Mouse (Mus musculus): ENCODE results near the gene Nrxn1. TPM values are rescaled to one million over a fixed set of nuclear protein-coding genes. Genes with fewer than 3 reads are reported as not detected.

The Nrxn1 gene
- total and polyA plus RNA-seq, 3 experiments = 0.22 TPM; not detected in 2

DNA sequence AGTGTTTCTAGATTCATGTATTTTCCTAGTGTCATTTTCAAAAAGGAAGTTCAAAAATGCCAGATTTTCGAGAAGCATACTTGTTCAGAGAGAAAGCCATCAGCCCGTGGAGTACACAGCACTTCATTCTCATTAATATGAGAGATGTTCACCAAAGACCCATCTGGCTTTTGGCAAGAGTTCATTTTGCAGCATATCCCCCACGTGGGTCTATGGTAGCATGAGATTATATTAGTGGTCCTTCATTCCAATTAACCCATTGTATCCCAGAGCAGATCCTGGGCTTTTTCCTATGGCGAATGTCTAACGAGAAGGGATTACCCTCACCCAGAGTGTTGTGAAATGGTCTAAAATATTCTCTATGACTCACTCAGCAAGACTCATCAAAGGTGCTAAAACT lies 1032.0 kb downstream of the Nrxn1 start:
- Histone ChIP-seq H3K4me1 (ENCODE audit: insufficient read depth, low read depth, low read length) (no peaks in the 10 kb centered on the region), H3K27me3 (ENCODE audit: insufficient read depth, low read length) (no peaks in the 10 kb centered on the region), H3K4me3 (ENCODE audit: low read depth, low read length) (no peak overlapping the region), H3K9me3 (replicated peaks) (no peaks in the 10 kb centered on the region), H3K36me3 (replicated peaks) (no peaks in the 10 kb centered on the region)
- no peak for TF ChIP-seq GATA2 (IDR thresholded peaks at IDR 0.05; ENCODE audit: borderline replicate concordance, low read depth, low read length)
- TF ChIP-seq GATA1 (IDR thresholded peaks at IDR 0.05; ENCODE audit: borderline replicate concordance, low read length) = no peak
- no peak for TF ChIP-seq POLR2AphosphoS5 (IDR thresholded peaks at IDR 0.05; ENCODE audit: insufficient replicate concordance, low read depth, low read length)
- TF ChIP-seq CTCF (IDR thresholded peaks at IDR 0.05; ENCODE audit: low read depth, low read length) = no peak
- no peak for TF ChIP-seq TAL1 (conservative IDR thresholded peaks at IDR 0.05; ENCODE audit: low read depth, low read length)
- DNase-seq (ENCODE audit: low spot score) (no peak), ATAC-seq (ENCODE audit: extremely low read depth, insufficient number of reproducible peaks, low FRiP score, poor library complexity, severe bottlenecking) (no peak)

DNA sequence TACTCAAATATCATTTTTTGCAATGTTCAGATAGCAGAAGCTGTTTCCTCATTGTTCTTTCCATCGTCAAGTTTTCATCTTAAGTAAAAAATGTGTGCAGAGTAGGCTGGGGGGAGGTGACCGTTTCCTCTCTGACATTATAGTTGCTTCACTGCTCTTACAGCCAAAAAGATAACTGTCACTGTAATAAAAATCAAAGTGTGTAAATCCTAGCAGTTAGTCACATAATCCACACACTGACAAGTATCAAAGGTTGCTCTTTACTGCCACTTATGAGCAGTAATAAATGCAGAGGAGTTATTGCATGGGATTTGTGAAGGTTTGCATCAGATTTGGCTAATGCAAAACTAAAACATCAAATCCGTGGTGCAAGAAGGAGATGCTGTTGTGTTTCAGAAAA lies 1032.7 kb downstream of the Nrxn1 start:
- no peak overlapping the region for H3K4me3 ChIP-seq (ENCODE audit: low read depth, low read length)
- no peaks in the 10 kb centered on the region for H3K27me3 ChIP-seq (ENCODE audit: insufficient read depth, low read length)
- no peaks in the 10 kb centered on the region for H3K4me1 ChIP-seq (ENCODE audit: insufficient read depth, low read depth, low read length)
- TF ChIP-seq CTCF (IDR thresholded peaks at IDR 0.05; ENCODE audit: low read depth, low read length) (no peak), POLR2AphosphoS5 (IDR thresholded peaks at IDR 0.05; ENCODE audit: insufficient replicate concordance, low read depth, low read length) (no peak), TAL1 (conservative IDR thresholded peaks at IDR 0.05; ENCODE audit: low read depth, low read length) (no peak), GATA2 (IDR thresholded peaks at IDR 0.05; ENCODE audit: borderline replicate concordance, low read depth, low read length) (no peak), GATA1 (IDR thresholded peaks at IDR 0.05; ENCODE audit: borderline replicate concordance, low read length) (no peak)
- ATAC-seq (ENCODE audit: extremely low read depth, insufficient number of reproducible peaks, low FRiP score, poor library complexity, severe bottlenecking) (no peak), DNase-seq (ENCODE audit: low spot score) (no peak)
- H3K36me3 ChIP-seq (replicated peaks) = no peaks in the 10 kb centered on the region
- H3K9me3 ChIP-seq (replicated peaks) = no peaks in the 10 kb centered on the region

DNA sequence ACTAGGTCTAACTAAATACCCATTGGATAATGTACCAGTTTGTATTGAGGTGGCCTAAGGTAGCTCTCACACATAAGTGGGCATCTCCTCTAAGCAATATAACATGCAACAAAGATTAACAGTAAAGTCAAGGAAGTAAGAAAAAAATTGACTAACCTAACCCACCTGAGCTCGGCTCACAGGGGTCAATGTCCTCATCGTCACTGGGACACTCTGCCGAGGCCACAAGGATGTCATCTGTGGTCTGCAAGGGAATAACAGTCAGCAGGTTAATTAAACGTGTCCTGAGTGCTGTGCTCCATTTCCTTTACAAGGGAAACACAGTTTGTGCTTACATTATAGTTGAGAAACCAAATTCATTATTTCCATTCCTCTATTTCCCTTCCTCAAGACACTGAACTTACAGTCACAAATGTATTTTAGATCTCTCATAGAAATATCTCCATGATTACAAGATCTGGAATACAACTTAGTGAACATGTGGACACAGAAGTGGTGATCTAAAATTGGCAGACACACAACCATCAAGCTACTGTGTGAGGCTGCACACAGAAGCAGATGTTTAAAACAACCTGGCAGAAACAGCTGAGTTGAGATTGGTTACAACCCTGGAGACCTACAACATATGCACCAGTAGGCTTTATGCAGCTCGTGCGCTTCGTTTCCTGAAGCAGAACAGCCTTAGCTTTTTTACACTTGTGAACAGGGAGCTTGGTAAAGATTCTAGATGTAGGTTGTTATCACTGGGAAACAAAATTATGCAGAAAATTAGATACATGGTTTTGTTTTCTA lies 1033.4 kb downstream of the Nrxn1 start:
- Histone ChIP-seq H3K36me3 (replicated peaks) (no peaks in the 10 kb centered on the region), H3K9me3 (replicated peaks) (no peaks in the 10 kb centered on the region)
- no peak for ATAC-seq (ENCODE audit: extremely low read depth, insufficient number of reproducible peaks, low FRiP score, poor library complexity, severe bottlenecking)

DNA sequence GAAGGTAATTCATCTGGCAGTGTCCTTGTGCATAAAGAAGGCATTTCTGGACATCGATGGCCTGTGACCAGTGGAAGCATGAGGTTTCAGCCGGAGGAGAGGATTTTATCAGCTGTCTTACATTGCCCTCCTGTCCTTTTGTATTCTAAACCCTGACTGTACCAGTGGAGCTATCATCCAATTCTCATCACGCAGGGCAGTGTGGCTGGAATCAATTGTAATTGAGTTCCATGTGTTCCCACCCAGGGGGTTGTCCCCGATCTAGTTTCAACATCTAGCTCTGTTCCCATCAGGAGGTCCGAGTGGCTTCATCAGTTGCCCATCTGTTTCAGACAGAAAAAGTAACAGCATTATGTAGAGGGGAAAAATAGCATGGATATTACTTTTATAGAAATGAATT lies 1038.6 kb downstream of the Nrxn1 start:
- DNase-seq (ENCODE audit: low spot score) = no peak
- H3K36me3 ChIP-seq (replicated peaks) = no peaks in the 10 kb centered on the region
- no peak for TF ChIP-seq CTCF (IDR thresholded peaks at IDR 0.05; ENCODE audit: low read depth, low read length)
- TF ChIP-seq GATA2 (IDR thresholded peaks at IDR 0.05; ENCODE audit: borderline replicate concordance, low read depth, low read length) = no peak
- TF ChIP-seq POLR2AphosphoS5 (IDR thresholded peaks at IDR 0.05; ENCODE audit: insufficient replicate concordance, low read depth, low read length) = no peak
- TF ChIP-seq TAL1 (conservative IDR thresholded peaks at IDR 0.05; ENCODE audit: low read depth, low read length) = no peak
- no peak for TF ChIP-seq GATA1 (IDR thresholded peaks at IDR 0.05; ENCODE audit: borderline replicate concordance, low read length)
- H3K4me3 ChIP-seq (ENCODE audit: low read depth, low read length) = no peak overlapping the region
- no peaks in the 10 kb centered on the region for H3K4me1 ChIP-seq (ENCODE audit: insufficient read depth, low read depth, low read length)
- no peaks in the 10 kb centered on the region for H3K9me3 ChIP-seq (replicated peaks)
- no peaks in the 10 kb centered on the region for H3K27me3 ChIP-seq (ENCODE audit: insufficient read depth, low read length)
- ATAC-seq (ENCODE audit: extremely low read depth, insufficient number of reproducible peaks, low FRiP score, poor library complexity, severe bottlenecking) = no peak

More for the DNA sequence above, 1033.4 kb downstream of the Nrxn1 start:
- DNase-seq (ENCODE audit: low spot score) = no peak
- TF ChIP-seq CTCF (IDR thresholded peaks at IDR 0.05; ENCODE audit: low read depth, low read length) (no peak), TAL1 (conservative IDR thresholded peaks at IDR 0.05; ENCODE audit: low read depth, low read length) (no peak), POLR2AphosphoS5 (IDR thresholded peaks at IDR 0.05; ENCODE audit: insufficient replicate concordance, low read depth, low read length) (no peak), GATA1 (IDR thresholded peaks at IDR 0.05; ENCODE audit: borderline replicate concordance, low read length) (no peak), GATA2 (IDR thresholded peaks at IDR 0.05; ENCODE audit: borderline replicate concordance, low read depth, low read length) (no peak)
- Histone ChIP-seq H3K27me3 (ENCODE audit: insufficient read depth, low read length) (no peaks in the 10 kb centered on the region), H3K4me3 (ENCODE audit: low read depth, low read length) (no peak overlapping the region), H3K4me1 (ENCODE audit: insufficient read depth, low read depth, low read length) (no peaks in the 10 kb centered on the region)

DNA sequence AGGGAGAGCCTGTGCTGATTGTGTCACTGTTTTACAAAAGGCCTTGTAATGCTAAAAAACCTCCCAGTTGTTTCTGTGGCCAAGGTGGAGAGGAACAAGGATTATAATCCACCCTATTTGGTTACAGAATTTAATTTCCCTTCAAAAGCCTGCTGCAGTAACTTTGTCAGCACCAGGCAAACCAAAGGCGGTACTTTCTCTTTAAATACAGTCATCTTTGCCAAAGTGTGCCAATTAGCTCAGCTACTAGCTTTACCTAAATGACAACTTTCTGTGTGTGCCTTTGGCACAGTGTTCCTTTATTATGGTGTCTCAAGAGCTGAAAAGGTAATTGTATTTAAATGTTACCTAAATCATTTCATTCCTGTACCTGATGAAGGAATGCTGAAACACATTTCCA lies 1053.6 kb downstream of the Nrxn1 start:
- Histone ChIP-seq H3K27me3 (ENCODE audit: insufficient read depth, low read length) (no peaks in the 10 kb centered on the region), H3K4me1 (ENCODE audit: insufficient read depth, low read depth, low read length) (no peaks in the 10 kb centered on the region), H3K9me3 (replicated peaks) (no peaks in the 10 kb centered on the region), H3K4me3 (ENCODE audit: low read depth, low read length) (no peak overlapping the region), H3K36me3 (replicated peaks) (no peaks in the 10 kb centered on the region)
- DNase-seq (ENCODE audit: low spot score) = no peak
- TF ChIP-seq CTCF (IDR thresholded peaks at IDR 0.05; ENCODE audit: low read depth, low read length) = no peak
- TF ChIP-seq GATA2 (IDR thresholded peaks at IDR 0.05; ENCODE audit: borderline replicate concordance, low read depth, low read length) = no peak
- TF ChIP-seq TAL1 (conservative IDR thresholded peaks at IDR 0.05; ENCODE audit: low read depth, low read length) = no peak
- TF ChIP-seq GATA1 (IDR thresholded peaks at IDR 0.05; ENCODE audit: borderline replicate concordance, low read length) = no peak
- no peak for TF ChIP-seq POLR2AphosphoS5 (IDR thresholded peaks at IDR 0.05; ENCODE audit: insufficient replicate concordance, low read depth, low read length)
- ATAC-seq (ENCODE audit: extremely low read depth, insufficient number of reproducible peaks, low FRiP score, poor library complexity, severe bottlenecking) = no peak

DNA sequence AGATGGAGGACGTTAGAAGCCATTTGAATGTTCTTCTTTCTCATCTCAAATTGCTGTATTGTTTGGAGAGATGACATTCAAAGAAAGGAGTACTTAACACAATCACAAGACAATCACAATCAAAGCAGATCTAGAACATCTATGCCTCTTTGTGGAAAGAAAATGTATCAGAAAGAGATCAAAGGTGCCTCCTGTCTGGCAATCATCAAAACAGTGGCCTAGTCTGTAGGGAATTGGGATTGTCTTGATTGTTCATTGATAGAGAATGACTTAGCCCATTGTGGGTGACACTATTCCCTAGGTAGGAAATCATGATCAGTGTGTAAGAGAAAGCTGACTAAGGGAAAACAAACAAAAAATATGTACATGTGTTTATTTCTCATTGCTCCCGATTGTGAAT lies 1060.5 kb downstream of the Nrxn1 start:
- Histone ChIP-seq H3K27me3 (ENCODE audit: insufficient read depth, low read length) (no peaks in the 10 kb centered on the region), H3K4me3 (ENCODE audit: low read depth, low read length) (no peak overlapping the region), H3K4me1 (ENCODE audit: insufficient read depth, low read depth, low read length) (no peaks in the 10 kb centered on the region), H3K9me3 (replicated peaks) (no peaks in the 10 kb centered on the region), H3K36me3 (replicated peaks) (no peaks in the 10 kb centered on the region)
- ATAC-seq (ENCODE audit: extremely low read depth, insufficient number of reproducible peaks, low FRiP score, poor library complexity, severe bottlenecking) (no peak), DNase-seq (ENCODE audit: low spot score) (no peak)
- TF ChIP-seq POLR2AphosphoS5 (IDR thresholded peaks at IDR 0.05; ENCODE audit: insufficient replicate concordance, low read depth, low read length) (no peak), TAL1 (conservative IDR thresholded peaks at IDR 0.05; ENCODE audit: low read depth, low read length) (no peak), GATA2 (IDR thresholded peaks at IDR 0.05; ENCODE audit: borderline replicate concordance, low read depth, low read length) (no peak), CTCF (IDR thresholded peaks at IDR 0.05; ENCODE audit: low read depth, low read length) (no peak), GATA1 (IDR thresholded peaks at IDR 0.05; ENCODE audit: borderline replicate concordance, low read length) (no peak)

Data from G1E (cell line).